15 mouse cellular contexts compared by ENCODE assay signal in the genomic region with DNA sequence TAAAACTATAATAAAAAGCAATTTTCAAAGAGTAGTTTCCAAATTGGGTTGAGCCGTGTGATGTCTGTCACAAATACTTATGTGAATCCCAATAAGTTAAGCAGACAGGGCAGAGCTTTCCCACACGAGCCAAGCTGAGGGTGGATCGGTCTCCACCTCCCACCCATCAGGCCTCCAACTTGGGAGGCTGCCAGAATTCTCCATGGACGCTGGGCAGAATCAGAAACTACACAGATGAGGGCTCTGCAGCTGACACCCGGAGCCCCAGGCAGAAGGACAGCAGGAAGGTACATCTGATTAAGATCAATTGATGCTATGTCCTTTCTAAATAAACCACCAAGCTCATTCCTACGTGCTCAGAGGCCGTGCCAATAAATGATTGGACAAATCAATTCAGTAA. TPM values are rescaled to one million over a fixed set of nuclear protein-coding genes. Genes with fewer than 3 reads are reported as not detected.
DNase-seq lines count a peak whose midpoint lies in the region; ATAC-seq lines count a peak whose summit lies in the region.
"Had no signal": no experiment of that assay in that cellular context is flagged by ENCODE, and none has a peak within 500 bp of the region (broad histone marks: within the 10 kb centered on the region; RNA-seq: fewer than 3 reads in every experiment).

No protein-coding gene starts in this region.

- H3K4me3 ChIP-seq in heart, embryonic 13.5 days = no peak overlapping the region
- no peak overlapping the region for H3K4me3 ChIP-seq in heart, embryonic 12.5 days
- H3K4me3 ChIP-seq: forebrain, embryonic 15.5 days; hindbrain, embryonic 12.5 days; left cerebral cortex, adult 2 months; limb, embryonic 13.5 days had no signal

- H3K27me3 ChIP-seq in heart, embryonic 13.5 days (replicated peaks) = no peaks in the 10 kb centered on the region
- H3K27me3 ChIP-seq in heart, embryonic 12.5 days (replicated peaks) = no peaks in the 10 kb centered on the region
- H3K27me3 ChIP-seq: forebrain, embryonic 15.5 days; hindbrain, embryonic 12.5 days; limb, embryonic 13.5 days had no signal

- H3K36me3 ChIP-seq in heart, embryonic 13.5 days = no peaks in the 10 kb centered on the region
- H3K36me3 ChIP-seq in heart, embryonic 12.5 days = no peaks in the 10 kb centered on the region
- H3K36me3 ChIP-seq: forebrain, embryonic 15.5 days; hindbrain, embryonic 12.5 days; limb, embryonic 13.5 days had no signal

- H3K9me3 ChIP-seq in heart, embryonic 13.5 days = no peaks in the 10 kb centered on the region
- H3K9me3 ChIP-seq in heart, embryonic 12.5 days (replicated peaks) = no peaks in the 10 kb centered on the region
- H3K9me3 ChIP-seq: forebrain, embryonic 15.5 days; hindbrain, embryonic 12.5 days; limb, embryonic 13.5 days had no signal

- intact Hi-C loops in left cerebral cortex, postnatal 4 days (cut with DNase I) = no loop called here
- intact Hi-C loops in left cerebral cortex, postnatal 14 days (cut with DNase I) = no loop called here

- H3K4me2 ChIP-seq in heart, embryonic 13.5 days = no peak overlapping the region
- H3K4me2 ChIP-seq in heart, embryonic 12.5 days = no peak overlapping the region
- H3K4me2 ChIP-seq: forebrain, embryonic 15.5 days; hindbrain, embryonic 12.5 days; limb, embryonic 13.5 days had no signal

- H3K9ac ChIP-seq in heart, embryonic 13.5 days = no peak overlapping the region
- H3K9ac ChIP-seq in heart, embryonic 12.5 days = no peak overlapping the region
- H3K9ac ChIP-seq: forebrain, embryonic 15.5 days; hindbrain, embryonic 12.5 days; limb, embryonic 13.5 days had no signal

- 39% methylated on average over 7 of the region's 7 CpGs for WGBS in heart, embryonic 13.5 days
- 45% methylated on average over 7 of the region's 7 CpGs for WGBS in heart, embryonic 12.5 days

- 0 out of 2 replicates have a peak overlapping the region, but pooled peaks have one; percentile 3 for H3K27ac ChIP-seq in heart, embryonic 13.5 days (replicated peaks)
- no peak overlapping the region for H3K27ac ChIP-seq in heart, embryonic 12.5 days (ENCODE audit: poor library complexity, severe bottlenecking)
- H3K27ac ChIP-seq: forebrain, embryonic 15.5 days; hindbrain, embryonic 12.5 days; limb, embryonic 13.5 days had no signal

- peak; percentile 24 for DNase-seq in adrenal gland, adult 2 months
- no peak for DNase-seq in adrenal gland, postnatal 25 days
- DNase-seq in left cerebral cortex, postnatal 4 days = peak; percentile 72
- DNase-seq in left cerebral cortex, postnatal 14 days (ENCODE audit: low spot score in 2 of 2) = no peak
- DNase-seq in lung, postnatal 36 days = peak; percentile 82
- DNase-seq: cerebellum, adult 8-10 months; thymus, adult 18-20 months had no signal

- ATAC-seq in heart, embryonic 13.5 days (ENCODE audit: extremely low read depth, insufficient number of reproducible peaks, low FRiP score, low TSS enrichment) = no peak
- ATAC-seq in heart, embryonic 12.5 days (ENCODE audit: insufficient number of reproducible peaks, low FRiP score) = no peak
- no peak for ATAC-seq in inflammation-experienced regulatory T-cells, adult 6 months
- ATAC-seq: forebrain, embryonic 15.5 days; intestine, postnatal 0 days had no signal

- peaks cover 52% of the 10 kb centered on the region for H3K4me1 ChIP-seq in heart, embryonic 13.5 days
- peaks cover 48% of the 10 kb centered on the region for H3K4me1 ChIP-seq in heart, embryonic 12.5 days (replicated peaks)
- H3K4me1 ChIP-seq: forebrain, embryonic 15.5 days had no signal

RNA-seq across cellular contexts. Expression of gene Galnt18, which starts 42.4 kb away (rescaled TPM):
- total RNA-seq in adrenal gland, adult 2 months (2021) = 10 to 100 TPM; 11.6 to 18.3 TPM
- 20.5 and 22.3 TPM in 2 replicates for polyA plus RNA-seq in adrenal gland, adult 2 months (2012; rRNA removed)
- total RNA-seq in adrenal gland, postnatal 25 days (2021) = 15.8 and 16.9 TPM in 2 replicates
- polyA plus RNA-seq in heart, embryonic 13.5 days (2015; fragmentation: Nextera tagmentation; extraction: Ambion mirVana) = 12.1 and 14.2 TPM in 2 replicates
- 11.1 and 11.5 TPM in 2 replicates for polyA plus RNA-seq in heart, embryonic 12.5 days (2016; fragmentation: Nextera tagmentation; extraction: Ambion mirVana)
- 10 to 100 TPM; 28.9 to 30.6 TPM for total RNA-seq in left cerebral cortex, postnatal 4 days (2021)
- total RNA-seq in left cerebral cortex, postnatal 14 days (2021) = 10 to 100 TPM; 47.6 to 55.3 TPM
- not detected for polyA plus RNA-seq in inflammation-experienced regulatory T-cells, adult 6 months (2017; shearing (Covaris generic))

Comparison
In these comparisons a context has a peak if more than half of its experiments do, and no peak if none do; other contexts are left out.
1. DNase-seq: peak in adrenal gland, adult 2 months (single experiment), left cerebral cortex, postnatal 4 days (single experiment) and lung, postnatal 36 days (single experiment); none in adrenal gland, postnatal 25 days (single experiment) and left cerebral cortex, postnatal 14 days (0 of 2).